Mouse (Mus musculus): ENCODE results near the gene Usp19.

GRCm38 (mm10) chr9:108469430-108469829 lies 21.0 kb upstream of the Usp19 start:
- TF ChIP-seq EP300 (IDR thresholded peaks at IDR 0.05; ENCODE audit: low read depth): no peak
- TF ChIP-seq CTCF (IDR thresholded peaks at IDR 0.05; ENCODE audit: low read depth): no peak

All from heart, postnatal 0 days (tissue).